Mouse (Mus musculus) stomach, postnatal 0 days (tissue): ENCODE measurements around the gene Cela3a. TPM values are rescaled to one million over a fixed set of nuclear protein-coding genes. Genes with fewer than 3 reads are reported as not detected.
"Not testable (repeated sequence)": the region's sequence is repeated elsewhere in the genome, so short reads cannot be mapped to it uniquely, and the experiment has no call there.

Experiments
- ATAC-seq: fragments of 200-750 bp; cut with Nextera tagmentation; 2 replicates; pipeline ENCODE4 v1.8.0; 2017; ENCODE audit not compliant: low FRiP score, low TSS enrichment
- DNase-seq: peaks from one replicate; pipeline ENCODE4 v3.0.0-alpha.2; 2016; ENCODE audit warnings: low spot score
- H3K27ac ChIP-seq: fragments of 300-500 bp; sonication (generic); replicated peaks from 2 replicates; pipeline ENCODE4 v1.5.1; 2014; ENCODE audit warnings: mild to moderate bottlenecking, control low read depth
- H3K27me3 ChIP-seq: fragments of 300-500 bp; sonication (generic); 2 replicates; pipeline ENCODE4 v1.6.1; 2014; ENCODE audit warnings: low read length; ENCODE audit not compliant: control insufficient read depth, insufficient read depth
- H3K36me3 ChIP-seq: fragments of 300-500 bp; sonication (generic); 2 replicates; pipeline ENCODE4 v1.6.1; 2014; ENCODE audit warnings: low read length, mixed read lengths; ENCODE audit not compliant: control insufficient read depth, insufficient read depth
- H3K4me1 ChIP-seq: fragments of 300-500 bp; sonication (generic); replicated peaks from 2 replicates; pipeline ENCODE4 v1.6.1; 2014; ENCODE audit warnings: antibody characterized with exemption; ENCODE audit not compliant: control insufficient read depth, insufficient read depth
- H3K4me2 ChIP-seq: fragments of 300-500 bp; sonication (generic); replicated peaks from 2 replicates; pipeline ENCODE4 v1.6.1; 2014; ENCODE audit warnings: low read depth, mild to moderate bottlenecking, control low read depth, moderate library complexity
- H3K4me3 ChIP-seq: fragments of 300-500 bp; sonication (generic); 2 replicates; pipeline ENCODE4 v1.5.1; 2014; ENCODE audit warnings: low read depth, low read length, control low read depth
- H3K9ac ChIP-seq: fragments of 300-500 bp; sonication (generic); 2 replicates; pipeline ENCODE4 v1.6.1; 2014; ENCODE audit warnings: mild to moderate bottlenecking, low read length, control low read depth, mixed read lengths
- H3K9me3 ChIP-seq: fragments of 300-500 bp; sonication (generic); 2 replicates; pipeline ENCODE4 v1.6.1; 2016; ENCODE audit warnings: low read length; ENCODE audit not compliant: control insufficient read depth
- CTCF ChIP-seq: IDR thresholded peaks from 2 replicates; pipeline ENCODE4 v1.5.1; 2016; ENCODE audit warnings: antibody characterized with exemption, low read depth, mild to moderate bottlenecking, moderate library complexity
- EP300 ChIP-seq: optimal IDR thresholded peaks from 2 replicates; pipeline ENCODE3; 2016; ENCODE audit warnings: antibody characterized with exemption
- WGBS: fragments of 180-500 bp; shearing (Covaris S2); extraction: QIAGEN DNeasy Blood & Tissue Kit; methylation state at CpG from one replicate; pipeline ENCODE4 v1.1.7; 2014; 5-methylcytosine and 5-hydroxymethylcytosine counted together
- polyA plus RNA-seq: library from polyadenylated mRNA; unstranded; fragments of >200 nt; fragmentation: Nextera tagmentation; extraction: Ambion mirVana; gene quantifications from 2 replicates; pipeline ENCODE4 v1.2.1, GENCODE M21; 2015

Gene Cela3a
- polyA plus RNA-seq, 1 experiment from 2014 or later: not detected

- H3K27ac ChIP-seq: no peak overlapping the region
- H3K36me3 ChIP-seq: no peaks in the 10 kb centered on the region
- DNase-seq (no peak), ATAC-seq (0 out of 2 replicates have a peak, but pooled peaks have one; percentile 18)
- H3K4me1 ChIP-seq: no peaks in the 10 kb centered on the region
- H3K27me3 ChIP-seq: no peaks in the 10 kb centered on the region
- no peak overlapping the region for H3K4me2 ChIP-seq
- WGBS: 85% methylated on average over 8 of the region's 8 CpGs
- no peaks in the 10 kb centered on the region for H3K9me3 ChIP-seq
- no peak overlapping the region for H3K4me3 ChIP-seq
- H3K9ac ChIP-seq: no peak overlapping the region
- no peak for TF ChIP-seq EP300
- TF ChIP-seq CTCF: no peak
These were observed 27.5 kb upstream of the Cela3a start for GRCm38 (mm10) chr4:137436979-137437669.

- DNase-seq, H3K4me2 ChIP-seq, H3K27ac ChIP-seq, H3K9me3 ChIP-seq, H3K36me3 ChIP-seq, H3K9ac ChIP-seq, H3K4me1 ChIP-seq, H3K27me3 ChIP-seq, H3K4me3 ChIP-seq: not testable (repeated sequence)
- peak; percentile 46 for ATAC-seq
- 48% methylated on average over 10 of the region's 10 CpGs for WGBS
These were observed 23.3 kb upstream of the Cela3a start for GRCm38 (mm10) chr4:137432700-137433550.

- no peaks in the 10 kb centered on the region for H3K36me3 ChIP-seq
These were observed 20.9 kb upstream of the Cela3a start, which contains the start of gene Cela3b for GRCm38 (mm10) chr4:137430502-137430901. TSS of gene Cela3b (minus strand) at chr4:137430540.

GRCm38 (mm10) chr4:137417712-137418564 lies 8.3 kb upstream of the Cela3a start:
- no peak overlapping the region for H3K4me2 ChIP-seq
- WGBS: 56% methylated on average over 11 of the region's 11 CpGs
- H3K4me3 ChIP-seq: no peak overlapping the region
- H3K9me3 ChIP-seq: no peaks in the 10 kb centered on the region
- no peaks in the 10 kb centered on the region for H3K4me1 ChIP-seq
- H3K27ac ChIP-seq: no peak overlapping the region
- no peak for DNase-seq
- peak; percentile 53 for ATAC-seq
- H3K27me3 ChIP-seq: no peaks in the 10 kb centered on the region
- TF ChIP-seq EP300 (no peak), CTCF (no peak)
- H3K9ac ChIP-seq: no peak overlapping the region
- H3K36me3 ChIP-seq: no peaks in the 10 kb centered on the region

More at GRCm38 (mm10) chr4:137430502-137430901, 20.9 kb upstream of the Cela3a start, which contains the start of gene Cela3b:
- Histone ChIP-seq H3K4me3 (no peak within 1 kb of the TSS), H3K4me1 (no peaks in the 10 kb centered on the region), H3K27me3 (no peaks in the 10 kb centered on the region), H3K4me2 (no peak within 1 kb of the TSS), H3K9ac (no peak within 1 kb of the TSS), H3K27ac (no peak within 1 kb of the TSS), H3K9me3 (no peaks in the 10 kb centered on the region)
- ATAC-seq: peak; percentile 40; the same call in 1 of the 2 replicates
- TF ChIP-seq CTCF (no peak), EP300 (no peak)
- 77% methylated on average over 4 of the region's 4 CpGs for WGBS
- no peak for DNase-seq

- no peak overlapping the region for H3K4me2 ChIP-seq
- ATAC-seq (no peak), DNase-seq (no peak)
- no peaks in the 10 kb centered on the region for H3K27me3 ChIP-seq
- no peak overlapping the region for H3K4me3 ChIP-seq
- 58% methylated on average over 1 of the region's 1 CpGs for WGBS
- H3K36me3 ChIP-seq: no peaks in the 10 kb centered on the region
- no peaks in the 10 kb centered on the region for H3K4me1 ChIP-seq
- H3K27ac ChIP-seq: no peak overlapping the region
- H3K9ac ChIP-seq: no peak overlapping the region
- no peak for TF ChIP-seq CTCF
- TF ChIP-seq EP300: no peak
- H3K9me3 ChIP-seq: no peaks in the 10 kb centered on the region
These were observed 5.3 kb upstream of the Cela3a start for GRCm38 (mm10) chr4:137414936-137415335.

- not testable (repeated sequence) for H3K4me2 ChIP-seq, H3K4me1 ChIP-seq, H3K27ac ChIP-seq, H3K4me3 ChIP-seq, DNase-seq, H3K9ac ChIP-seq, H3K9me3 ChIP-seq, H3K27me3 ChIP-seq, H3K36me3 ChIP-seq
- peak; percentile 45; the same call in 1 of the 2 replicates for ATAC-seq
- WGBS: 50% methylated on average over 7 of the region's 7 CpGs
These were observed 2.7 kb upstream of the Cela3a start for GRCm38 (mm10) chr4:137412185-137412709.
